ENCODE assay signal across 19 mouse cellular contexts in genomic region chr13:41235845-41236741, GRCm38 (mm10). TPM values are rescaled to one million over a fixed set of nuclear protein-coding genes. Genes with fewer than 3 reads are reported as not detected.
DNase-seq lines count a peak whose midpoint lies in the region; ATAC-seq and TF ChIP-seq lines count a peak whose summit lies in the region.
"Had no signal": no experiment of that assay in that cellular context is flagged by ENCODE, and none has a peak within 500 bp of the region (broad histone marks: within the 10 kb centered on the region; RNA-seq: fewer than 3 reads in every experiment).

No protein-coding gene starts in this region.

- TF ChIP-seq CTCF in kidney, adult 2 months (conservative IDR thresholded peaks at IDR 0.05; ENCODE audit: insufficient read depth, insufficient read length, low read depth, low read length) = no peak
- no peak for TF ChIP-seq CTCF in lung, adult 2 months (IDR thresholded peaks at IDR 0.05; ENCODE audit: insufficient read depth, low read length)
- TF ChIP-seq CTCF in layer of hippocampus, adult 2 months (conservative IDR thresholded peaks at IDR 0.05) = no peak

- peak overlapping the region; percentile 51 for H3K27ac ChIP-seq in kidney, adult 2 months (ENCODE audit: insufficient read depth, low read depth, low read length)
- no peak overlapping the region for H3K27ac ChIP-seq in layer of hippocampus, adult 2 months
- H3K27ac ChIP-seq: embryonic facial prominence, embryonic 12.5 days; limb, embryonic 13.5 days; macrophage had no signal

- H3K4me3 ChIP-seq in kidney, adult 2 months (ENCODE audit: insufficient read depth, low read depth, low read length) = peak overlapping the region; percentile 52
- no peak overlapping the region for H3K4me3 ChIP-seq in lung, adult 2 months (replicated peaks; ENCODE audit: extremely low read depth, low read depth, low read length)
- no peak overlapping the region for H3K4me3 ChIP-seq in layer of hippocampus, adult 2 months
- H3K4me3 ChIP-seq: embryonic facial prominence, embryonic 12.5 days; limb, embryonic 13.5 days had no signal

- no peak for TF ChIP-seq POLR2A in kidney, adult 2 months (IDR thresholded peaks at IDR 0.05; ENCODE audit: low read depth, low read length)
- no peak for TF ChIP-seq POLR2A in lung, adult 2 months (IDR thresholded peaks at IDR 0.05; ENCODE audit: borderline replicate concordance, extremely low read depth, low read depth, low read length)

- no peaks in the 10 kb centered on the region for H3K36me3 ChIP-seq in kidney, adult 2 months (ENCODE audit: control insufficient read depth, insufficient read depth, low read length)
- H3K36me3 ChIP-seq: embryonic facial prominence, embryonic 12.5 days; limb, embryonic 13.5 days had no signal

- peak; percentile 83 for DNase-seq in kidney, adult 2 months
- peak; percentile 68 to 79 for DNase-seq in kidney, postnatal 36 days
- no peak for DNase-seq in left cerebral cortex, adult 9 months (ENCODE audit: low spot score in 2 of 2)
- no peak for DNase-seq in lung, adult 2 months
- DNase-seq in layer of hippocampus, adult 2 months (ENCODE audit: low spot score in 2 of 2) = no peak
- DNase-seq in lung, postnatal 25 days (ENCODE audit: low spot score) = no peak
- DNase-seq: adrenal gland, postnatal 25 days; cerebellum, postnatal 25 days; heart, adult 18-20 months; heart, postnatal 10 days; spleen, adult 18-20 months had no signal

- ATAC-seq in granulocyte monocyte progenitor cell, adult 5-6 weeks (replicated peaks; ENCODE audit: poor library complexity, severe bottlenecking) = peak; percentile 46; the same call in 1 of the 2 replicates
- ATAC-seq in megakaryocyte, adult 5-6 weeks (ENCODE audit: poor library complexity, severe bottlenecking) = peak; percentile 35; the same call in 1 of the 2 replicates

- H3K27me3 ChIP-seq in kidney, adult 2 months (replicated peaks; ENCODE audit: control insufficient read depth, insufficient read depth, low read length) = no peaks in the 10 kb centered on the region
- H3K27me3 ChIP-seq: embryonic facial prominence, embryonic 12.5 days had no signal

- 30% methylated on average over 13 of the region's 13 CpGs for WGBS in kidney, adult 2 months
- WGBS in lung, adult 2 months = 50% methylated on average over 13 of the region's 13 CpGs

- peaks cover 5% of the 10 kb centered on the region for H3K4me1 ChIP-seq in kidney, adult 2 months (ENCODE audit: control insufficient read depth, insufficient read depth, low read length)
- no peaks in the 10 kb centered on the region for H3K4me1 ChIP-seq in lung, adult 2 months (ENCODE audit: control insufficient read depth, insufficient read depth, low read length)
- H3K4me1 ChIP-seq: embryonic facial prominence, embryonic 12.5 days; limb, embryonic 13.5 days had no signal

RNA-seq across cellular contexts. Expression of gene Smim13, which starts 13.6 kb away (rescaled TPM):
- 13.7 and 14.0 TPM in 2 replicates for total RNA-seq in granulocyte monocyte progenitor cell, adult 5-6 weeks (2014; fragmentation: Nextera tagmentation)
- 12.1 and 14.8 TPM in 2 replicates for total RNA-seq in granulocyte monocyte progenitor cell, adult 5-6 weeks (2017)
- polyA plus RNA-seq in kidney, adult 2 months (2012; rRNA removed) = 3.0 and 3.7 TPM in 2 replicates
- total RNA-seq in megakaryocyte, adult 5-6 weeks (2015) = 8.8 and 12.4 TPM in 2 replicates
- 8.5 and 9.9 TPM in 2 replicates for total RNA-seq in megakaryocyte, adult 5-6 weeks (2017)
- polyA plus RNA-seq in lung, adult 2 months (2012; rRNA removed) = 5.7 and 6.5 TPM in 2 replicates
- total RNA-seq in layer of hippocampus, adult 2 months (2021) = 100 to 1,000 TPM; 141 to 143 TPM

RNA-seq across cellular contexts. Expression of gene Elovl2, which starts 15.9 kb away (rescaled TPM):
- not detected in 2 replicates for total RNA-seq in granulocyte monocyte progenitor cell, adult 5-6 weeks (2014; fragmentation: Nextera tagmentation)
- total RNA-seq in granulocyte monocyte progenitor cell, adult 5-6 weeks (2017) = 0.13 TPM in 1 of 2 replicates, not detected in the other
- polyA plus RNA-seq in kidney, adult 2 months (2012; rRNA removed) = 31.7 and 34.6 TPM in 2 replicates
- total RNA-seq in megakaryocyte, adult 5-6 weeks (2015) = not detected in 2 replicates
- total RNA-seq in megakaryocyte, adult 5-6 weeks (2017) = not detected in 2 replicates
- 0.03 and 0.08 TPM in 2 replicates for polyA plus RNA-seq in lung, adult 2 months (2012; rRNA removed)
- 10 to 100 TPM; 16.2 to 16.9 TPM for total RNA-seq in layer of hippocampus, adult 2 months (2021)
- total RNA-seq: MEL had no signal

RNA-seq across cellular contexts. Expression of gene Gm17364, which starts 37.7 kb away (rescaled TPM):
- total RNA-seq in granulocyte monocyte progenitor cell, adult 5-6 weeks (2014; fragmentation: Nextera tagmentation) = not detected in 2 replicates
- not detected in 2 replicates for total RNA-seq in granulocyte monocyte progenitor cell, adult 5-6 weeks (2017)
- polyA plus RNA-seq in kidney, adult 2 months (2012; rRNA removed) = not detected in 2 replicates
- total RNA-seq in megakaryocyte, adult 5-6 weeks (2015) = not detected in 2 replicates
- not detected in 2 replicates for total RNA-seq in megakaryocyte, adult 5-6 weeks (2017)
- not detected in 2 replicates for polyA plus RNA-seq in lung, adult 2 months (2012; rRNA removed)
- total RNA-seq in layer of hippocampus, adult 2 months (2021) = not detected
- total RNA-seq: adrenal gland, postnatal 25 days; heart, adult 18-20 months; heart, postnatal 10 days; MEL had no signal
- polyA plus RNA-seq: embryonic facial prominence, embryonic 12.5 days; forebrain, embryonic 11.5 days; limb, embryonic 13.5 days; macrophage; neural tube, embryonic 14.5 days had no signal

Comparison
In these comparisons a context has a peak if more than half of its experiments do, and no peak if none do; other contexts are left out.
1. DNase-seq: peak in kidney, adult 2 months (single experiment) and kidney, postnatal 36 days (2 of 2); none in left cerebral cortex, adult 9 months (0 of 2), lung, adult 2 months (single experiment), layer of hippocampus, adult 2 months (0 of 2) and lung, postnatal 25 days (single experiment).
2. RNA of gene Smim13, which starts 13.6 kb away (total RNA-seq): 141 to 143 TPM in layer of hippocampus, adult 2 months; 12.1 to 14.8 TPM in granulocyte monocyte progenitor cell, adult 5-6 weeks and 8.5 to 12.4 TPM in megakaryocyte, adult 5-6 weeks; every median in the first group is over 4 times any median in the second.
3. RNA of gene Elovl2, which starts 15.9 kb away (total RNA-seq): 16.2 to 16.9 TPM in layer of hippocampus, adult 2 months; 0.13 TPM in granulocyte monocyte progenitor cell, adult 5-6 weeks and not detected in megakaryocyte, adult 5-6 weeks; every median in the first group is over 10 times any median in the second.